Mouse (Mus musculus) CD4-positive, CD25-positive, alpha-beta regulatory T cell, adult 9 weeks (primary cell): ENCODE data around the gene Pear1. TPM values are rescaled to one million over a fixed set of nuclear protein-coding genes. Genes with fewer than 3 reads are reported as not detected.

ENCODE experiments used
- polyA plus RNA-seq: library from polyadenylated mRNA; unstranded; fragments of 100-300 nt; shearing (Covaris generic); gene quantifications from one replicate; pipeline ENCODE4 v1.2.1, GENCODE M21; 2017

Gene Pear1
- polyA plus RNA-seq: 64.2 TPM

DNA sequence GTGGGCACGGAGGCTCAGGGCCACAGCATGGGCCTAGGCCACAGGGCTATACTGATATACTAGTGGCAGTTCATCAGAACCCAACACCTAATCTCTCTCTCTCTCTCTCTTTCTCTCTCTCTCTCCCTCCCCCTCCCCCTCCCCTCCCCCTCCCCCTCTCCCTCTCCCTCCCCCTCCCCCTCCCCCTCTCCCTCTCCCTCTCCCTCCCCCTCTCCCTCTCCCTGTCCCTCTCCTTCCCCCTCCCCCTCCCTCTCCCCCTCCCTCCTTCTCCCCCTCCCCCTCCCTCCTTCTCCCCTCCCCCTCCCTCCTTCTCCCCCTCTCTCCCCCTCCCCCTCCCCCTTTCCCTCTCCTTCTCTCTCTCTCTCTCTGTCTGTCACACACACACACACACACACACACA, at the start of gene Pear1:
Gene Pear1 (minus strand): TSS at position 101 of the 400 bp plus-strand sequence.

DNA sequence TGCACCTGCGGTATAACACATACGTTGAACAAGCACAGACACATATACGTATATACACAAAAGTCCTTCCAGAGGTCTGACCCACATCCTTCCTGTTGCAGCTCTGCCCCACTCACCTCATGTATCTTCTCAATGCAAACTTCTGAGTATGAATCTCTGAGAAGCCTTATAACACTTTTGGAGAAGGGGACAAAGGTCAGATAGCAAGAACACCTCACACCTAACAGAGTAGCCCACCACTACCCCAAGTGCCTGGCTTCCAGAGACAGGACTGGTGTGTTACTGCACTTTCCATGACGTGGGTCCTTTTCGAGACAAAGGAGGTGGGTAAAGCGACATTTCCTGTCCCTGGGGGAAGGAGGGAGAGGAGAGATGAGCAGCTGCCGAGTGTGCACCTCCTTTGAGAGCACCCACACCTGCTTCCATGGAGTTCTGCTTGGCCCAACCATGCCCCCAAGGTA, 22.6 kb upstream of the Pear1 start, which contains the start of gene Sh2d2a:
Gene Sh2d2a (plus strand): TSS at position 106 of the 461 bp plus-strand sequence.

DNA sequence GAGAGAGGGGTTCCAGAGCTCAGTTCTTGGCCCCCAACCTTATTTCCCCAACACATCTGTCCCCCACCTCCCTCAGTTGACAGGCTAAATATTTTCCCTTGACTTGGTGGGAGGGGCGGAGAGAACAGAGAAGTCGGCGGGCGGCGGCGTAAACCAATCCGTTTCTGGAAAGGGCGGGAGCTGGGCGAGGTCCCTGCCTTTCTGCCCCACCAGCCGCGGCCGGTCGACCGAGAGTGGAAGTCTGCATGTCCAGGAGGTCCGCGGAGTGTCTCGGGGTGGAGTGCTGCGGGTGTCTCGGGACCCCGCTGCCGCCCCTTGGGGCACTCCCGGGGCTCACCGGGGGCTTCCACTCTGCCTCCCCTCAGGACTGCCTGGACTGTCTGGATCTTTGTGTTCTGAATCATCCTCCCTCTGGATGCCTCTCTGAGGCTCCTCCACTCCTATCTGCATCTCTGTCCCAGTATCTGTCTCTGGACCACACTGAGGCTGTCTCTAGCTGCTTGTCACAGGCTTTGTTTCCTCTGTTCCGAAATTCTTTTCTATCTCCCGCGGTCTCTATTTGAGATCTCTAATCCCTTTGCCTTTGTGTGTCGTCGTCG, 27.3 kb downstream of the Pear1 start, which contains the start of gene Insrr:
Gene Insrr (plus strand): TSS at position 216 of the 599 bp plus-strand sequence.

DNA sequence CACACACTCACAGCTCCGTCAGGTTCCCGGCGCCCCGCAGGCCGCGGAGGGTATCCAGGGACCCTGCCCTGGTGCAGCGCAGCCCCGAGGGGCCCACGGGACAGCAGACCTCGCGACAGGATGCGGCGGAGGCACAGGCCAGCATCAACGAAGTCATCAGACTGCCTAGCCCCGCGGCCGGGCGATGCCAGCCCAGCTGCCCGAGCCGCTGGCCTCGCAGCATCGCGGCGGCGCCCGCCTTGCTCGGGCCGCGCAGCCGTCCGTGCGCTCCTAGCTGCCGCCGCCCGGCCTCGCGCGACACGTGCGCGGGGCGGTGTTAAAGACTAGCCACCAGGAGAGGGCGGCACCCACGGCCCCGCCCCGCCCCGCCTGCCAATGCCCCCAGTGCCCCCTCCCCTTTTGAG, 29.2 kb downstream of the Pear1 start, which contains the start of gene Ntrk1:
Gene Ntrk1 (minus strand): TSS at position 241 of the 404 bp plus-strand sequence.

DNA sequence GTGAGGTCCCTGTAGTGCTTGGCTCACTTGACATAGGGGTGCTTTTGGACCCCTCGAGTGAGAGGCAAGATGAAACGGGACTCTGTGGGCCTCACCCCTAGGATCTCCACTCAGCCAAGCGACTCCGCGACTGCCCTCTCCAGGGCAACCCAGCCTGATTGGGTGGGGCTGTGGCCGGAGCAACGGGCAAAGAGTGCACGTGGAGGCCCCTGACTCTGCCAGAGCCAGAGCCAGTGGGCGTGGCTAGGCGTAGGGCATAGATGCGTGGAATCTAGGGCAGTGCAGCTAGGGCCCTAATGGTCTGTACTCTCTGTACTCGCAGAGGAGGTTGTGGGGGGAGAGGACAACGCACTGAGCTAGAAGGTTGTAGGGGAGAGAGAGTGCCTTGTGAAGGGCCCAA, 75.7 kb downstream of the Pear1 start, which contains the start of gene Lrrc71:
Gene Lrrc71 (minus strand): TSS at position 195 of the 400 bp plus-strand sequence.

Other genes starting within 250 kb of the Pear1 start
- gene Arhgef11, start 206.7 kb downstream of the Pear1 start, polyA plus RNA-seq: 6.0 TPM
- 0.17 TPM for gene Lrrc71, start 75.7 kb downstream of the Pear1 start, polyA plus RNA-seq
- gene Ntrk1, start 29.1 kb downstream of the Pear1 start, polyA plus RNA-seq: not detected
- 0.65 TPM for gene Insrr, start 27.4 kb downstream of the Pear1 start, polyA plus RNA-seq
- 289 TPM for gene Sh2d2a, start 22.4 kb upstream of the Pear1 start, polyA plus RNA-seq
- 8.1 TPM for gene Prcc, start 61.3 kb upstream of the Pear1 start, polyA plus RNA-seq
- 24.7 TPM for gene Hdgf, start 82.0 kb upstream of the Pear1 start, polyA plus RNA-seq
- gene Mrpl24, start 95.2 kb upstream of the Pear1 start, polyA plus RNA-seq: 148 TPM
- 8.1 TPM for gene Isg20l2, start 106.0 kb upstream of the Pear1 start, polyA plus RNA-seq
- 31.9 TPM for gene Rrnad1, start 106.4 kb upstream of the Pear1 start, polyA plus RNA-seq
- gene Crabp2, start 124.4 kb upstream of the Pear1 start, polyA plus RNA-seq: not detected
- 0.06 TPM for gene Nes, start 146.8 kb upstream of the Pear1 start, polyA plus RNA-seq
- not detected for gene Bcan, start 175.9 kb upstream of the Pear1 start, polyA plus RNA-seq
- gene Hapln2, start 203.3 kb upstream of the Pear1 start, polyA plus RNA-seq: not detected
- 43.6 TPM for gene Gpatch4, start 218.8 kb upstream of the Pear1 start, polyA plus RNA-seq
- 102 TPM for gene Naxe, start 234.2 kb upstream of the Pear1 start, polyA plus RNA-seq